Mouse (Mus musculus): ENCODE results near the gene Mmp14. TPM values are rescaled to one million over a fixed set of nuclear protein-coding genes. Genes with fewer than 3 reads are reported as not detected.

Mmp14 gene
- total and polyA plus RNA-seq, 3 experiments = 19.4 to 29.9 TPM; not detected in 1

GRCm38 (mm10) chr14:54430406-54431145, 836 bp upstream of the Mmp14 start (continued):
- 0 out of 4 replicates have a peak, but pooled peaks of 1 of the 2 experiments have one; percentile 27 for TF ChIP-seq POLR2A (IDR thresholded peaks at IDR 0.05; ENCODE audit: control insufficient read depth in 1 of 2, insufficient read depth in 1 of 2, low read depth in 1 of 2, low read length in 2 of 2, poor library complexity in 1 of 2)
- no peak for TF ChIP-seq TBP (IDR thresholded peaks at IDR 0.05; ENCODE audit: low read depth, low read length)
- TF ChIP-seq MAFK (IDR thresholded peaks at IDR 0.05; ENCODE audit: borderline replicate concordance, low read depth, low read length) = no peak
- no peak for TF ChIP-seq USF1 (IDR thresholded peaks at IDR 0.05; ENCODE audit: low read depth, low read length)
- no peak for TF ChIP-seq CTCF (IDR thresholded peaks at IDR 0.05 in 2 of 3, conservative IDR thresholded peaks at IDR 0.05 in 1 of 3; ENCODE audit: control insufficient read depth in 1 of 3, insufficient read depth in 1 of 3, low read depth in 2 of 3, low read length in 3 of 3, poor library complexity in 1 of 3, severe bottlenecking in 1 of 3)
- peak; percentile 28; the same call in 1 of the 2 replicates for TF ChIP-seq ZMIZ1 (IDR thresholded peaks at IDR 0.05; ENCODE audit: low read depth, low read length)
- TF ChIP-seq RAD21 (IDR thresholded peaks at IDR 0.05; ENCODE audit: low read depth, low read length) = no peak
- TF ChIP-seq ZKSCAN1 (IDR thresholded peaks at IDR 0.05; ENCODE audit: low read depth, low read length) = no peak
- no peak; the same call in 1 of the 2 replicates for TF ChIP-seq MYC (IDR thresholded peaks at IDR 0.05; ENCODE audit: low read depth, low read length)
- peak; percentile 24 to 33; a peak in 3 of 4 replicates for TF ChIP-seq EP300 (IDR thresholded peaks at IDR 0.05; ENCODE audit: low read depth in 1 of 2, low read length in 2 of 2)
- TF ChIP-seq NELFE (IDR thresholded peaks at IDR 0.05; ENCODE audit: low read depth, low read length) = no peak
- no peak for TF ChIP-seq MAX (IDR thresholded peaks at IDR 0.05; ENCODE audit: low read length)
- TF ChIP-seq NRF1 (IDR thresholded peaks at IDR 0.05; ENCODE audit: insufficient read depth, low read depth, low read length, poor library complexity, severe bottlenecking) = no peak

GRCm38 (mm10) chr14:54432078-54432836, 845 bp downstream of the Mmp14 start:
- no peaks in the 10 kb centered on the region for H3K9me3 ChIP-seq (replicated peaks; ENCODE audit: insufficient read depth, low read length)
- peak; percentile 64 for DNase-seq (ENCODE audit: low read depth, low spot score)
- peak overlapping the region; percentile 71 to 80 for H3K4me3 ChIP-seq (ENCODE audit: control insufficient read depth in 1 of 2, insufficient read depth in 1 of 2, low read depth in 2 of 2, low read length in 2 of 2)
- peaks cover 0 to 22% of the 10 kb centered on the region in 2 experiments; a peak in 2 of 4 replicates for H3K4me1 ChIP-seq (ENCODE audit: control insufficient read depth in 1 of 2, insufficient read depth in 2 of 2, low read length in 2 of 2)
- no peaks in the 10 kb centered on the region for H3K27me3 ChIP-seq (ENCODE audit: control insufficient read depth in 1 of 2, insufficient read depth in 2 of 2, low read length in 2 of 2)
- H3K27ac ChIP-seq (ENCODE audit: control insufficient read depth, low read depth, low read length) = peak overlapping the region; percentile 81
- H3K79me2 ChIP-seq (ENCODE audit: control insufficient read depth, insufficient read depth, low read length, poor library complexity) = peaks cover 30% of the 10 kb centered on the region
- peaks cover 0 to 24% of the 10 kb centered on the region in 2 experiments; a peak in 2 of 4 replicates for H3K36me3 ChIP-seq (ENCODE audit: control insufficient read depth in 1 of 2, insufficient read depth in 2 of 2, low read length in 2 of 2)
- peak overlapping the region; percentile 86 for H3K9ac ChIP-seq (ENCODE audit: control insufficient read depth, low read depth, low read length, poor library complexity, severe bottlenecking)
- TF ChIP-seq NELFE (IDR thresholded peaks at IDR 0.05; ENCODE audit: low read depth, low read length) (0 out of 2 replicates have a peak, but pooled peaks have one; percentile 4), MAFK (IDR thresholded peaks at IDR 0.05; ENCODE audit: borderline replicate concordance, low read depth, low read length) (no peak), ZKSCAN1 (IDR thresholded peaks at IDR 0.05; ENCODE audit: low read depth, low read length) (no peak), MEF2A (IDR thresholded peaks at IDR 0.05; ENCODE audit: extremely low read depth, insufficient replicate concordance, low read depth, low read length, poor library complexity, severe bottlenecking) (no peak), POLR2A (IDR thresholded peaks at IDR 0.05; ENCODE audit: control insufficient read depth in 1 of 2, insufficient read depth in 1 of 2, low read depth in 1 of 2, low read length in 2 of 2, poor library complexity in 1 of 2) (0 out of 4 replicates have a peak, but pooled peaks of 1 of the 2 experiments have one; percentile 47), CTCF (IDR thresholded peaks at IDR 0.05 in 2 of 3, conservative IDR thresholded peaks at IDR 0.05 in 1 of 3; ENCODE audit: control insufficient read depth in 1 of 3, insufficient read depth in 1 of 3, low read depth in 2 of 3, low read length in 3 of 3, poor library complexity in 1 of 3, severe bottlenecking in 1 of 3) (peak in 1 of 3 experiments; percentile 23; a peak in 2 of 6 replicates), UBTF (IDR thresholded peaks at IDR 0.05; ENCODE audit: borderline replicate concordance, insufficient read depth, low read depth, low read length) (peak; percentile 31; the same call in 1 of the 2 replicates)
